Mouse (Mus musculus): ENCODE measurements around the gene Rbm15b. TPM values are rescaled to one million over a fixed set of nuclear protein-coding genes. Genes with fewer than 3 reads are reported as not detected.

Rbm15b gene
- total RNA-seq, 2 experiments from 2014 or later = 19.3 to 48.3 TPM

- no peak for ATAC-seq (replicated peaks; ENCODE audit: poor library complexity, severe bottlenecking)
Observed at GRCm38 (mm10) chr9:106884996-106885900, 2.0 kb downstream of the Rbm15b start.

DNA sequence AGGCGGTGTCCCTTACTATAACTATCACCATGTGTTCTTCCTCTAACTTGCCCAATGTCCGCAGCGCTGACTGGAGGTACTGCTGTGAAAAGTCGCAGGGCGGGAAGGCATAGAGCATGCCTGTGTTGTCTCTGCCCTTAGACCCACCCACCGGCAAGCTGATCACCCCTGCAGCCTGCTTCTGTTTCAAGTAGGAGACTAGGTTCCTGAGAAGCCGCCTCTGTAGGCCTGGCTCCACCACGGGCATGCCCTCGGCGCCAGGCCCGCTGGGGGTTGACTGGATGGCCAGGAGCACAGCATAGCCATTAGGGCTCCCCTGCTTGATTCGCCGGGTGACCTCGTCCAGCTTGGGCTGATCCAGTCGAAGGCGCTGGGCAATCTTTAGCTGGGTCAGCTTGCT lies 2.9 kb downstream of the Rbm15b start:
- no peak for ATAC-seq (replicated peaks; ENCODE audit: poor library complexity, severe bottlenecking)

DNA sequence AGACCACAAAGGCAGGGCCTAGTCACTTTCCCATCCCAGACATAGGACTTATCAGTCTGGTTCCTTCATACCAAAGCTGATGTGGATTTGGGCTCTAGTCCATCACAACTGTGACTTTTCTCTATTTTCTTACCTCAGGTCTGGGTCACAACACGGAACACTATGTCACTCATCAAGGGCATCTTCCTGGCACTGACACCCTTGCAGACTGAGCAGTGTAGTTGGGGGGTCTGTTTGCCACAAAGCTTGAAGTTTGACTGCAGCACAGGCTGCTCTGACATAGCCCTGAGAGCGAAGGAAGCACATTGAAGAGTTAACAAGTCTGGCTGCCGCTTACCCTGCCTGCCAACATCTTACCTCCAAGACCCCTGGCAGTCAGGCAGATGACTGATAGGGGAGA lies 4.1 kb downstream of the Rbm15b start:
- ATAC-seq (replicated peaks; ENCODE audit: poor library complexity, severe bottlenecking) = no peak

DNA sequence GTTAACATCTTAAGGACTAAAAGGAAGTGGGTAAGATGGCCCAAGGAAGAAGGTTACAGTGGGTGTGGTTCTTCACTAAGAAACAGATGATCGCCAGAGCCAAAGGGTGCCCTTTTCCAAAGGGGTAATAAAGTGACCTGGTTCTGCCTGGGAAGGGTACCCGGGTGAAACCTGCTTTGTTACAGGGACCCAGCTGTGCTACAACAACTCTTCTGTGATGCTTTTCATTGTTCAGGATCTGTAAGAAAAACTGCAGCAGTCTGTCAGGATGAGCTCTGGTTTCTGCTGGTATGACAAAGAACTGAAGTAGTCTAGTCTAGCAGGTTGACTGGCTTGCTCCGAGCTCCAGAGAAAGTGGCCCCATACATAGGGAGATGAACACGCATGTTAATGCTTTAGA lies 5.1 kb downstream of the Rbm15b start:
- peak; percentile 40 for ATAC-seq (replicated peaks; ENCODE audit: poor library complexity, severe bottlenecking)

- no peak for ATAC-seq (replicated peaks; ENCODE audit: poor library complexity, severe bottlenecking)
Observed at GRCm38 (mm10) chr9:106881071-106881755, 6.0 kb downstream of the Rbm15b start.

GRCm38 (mm10) chr9:106879471-106879870 lies 7.8 kb downstream of the Rbm15b start:
- no peak for ATAC-seq (replicated peaks; ENCODE audit: poor library complexity, severe bottlenecking)

DNA sequence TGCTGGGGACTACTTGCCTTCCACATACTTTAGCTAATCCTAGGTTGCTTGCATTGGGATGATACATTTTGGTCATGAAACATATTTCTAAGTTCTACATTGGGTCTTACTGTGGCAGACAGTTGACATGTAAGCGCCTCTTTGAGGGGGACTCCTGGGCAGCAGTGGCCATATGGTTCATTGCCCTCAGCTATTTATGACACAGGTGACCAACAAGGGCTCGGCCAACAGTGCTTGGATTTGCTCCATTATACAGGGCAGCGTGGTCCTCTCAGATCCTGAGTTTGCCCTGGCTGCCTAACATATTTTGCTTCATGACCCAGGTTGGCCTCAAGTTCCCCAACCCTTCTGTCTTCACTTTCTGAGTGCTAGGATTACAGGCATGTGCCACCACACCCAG lies 10.6 kb downstream of the Rbm15b start:
- ATAC-seq (replicated peaks; ENCODE audit: poor library complexity, severe bottlenecking) = no peak

DNA sequence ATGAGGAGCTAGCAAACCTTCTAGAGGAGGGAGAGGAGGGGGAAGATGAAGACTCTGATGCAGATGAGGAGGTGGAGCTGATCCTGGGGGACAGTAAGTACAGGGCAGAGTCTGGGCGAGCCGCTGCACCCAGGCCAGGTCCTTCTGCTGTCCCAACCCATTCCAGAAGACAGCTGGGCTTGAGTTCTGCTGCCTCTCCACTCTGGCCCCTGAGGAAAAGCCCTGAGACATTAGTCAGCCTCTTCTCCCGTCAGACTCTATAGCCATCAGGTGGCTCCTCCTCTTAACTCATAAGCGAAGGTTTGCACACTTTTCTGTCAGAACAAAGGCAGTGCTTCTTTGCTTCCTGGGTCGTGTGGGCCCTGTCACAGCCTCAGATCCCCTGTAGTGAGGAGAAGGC lies 13.0 kb downstream of the Rbm15b start:
- no peak for ATAC-seq (replicated peaks; ENCODE audit: poor library complexity, severe bottlenecking)

GRCm38 (mm10) chr9:106858036-106858435 lies 29.2 kb downstream of the Rbm15b start:
- ATAC-seq (replicated peaks; ENCODE audit: poor library complexity, severe bottlenecking) = peak; percentile 80

GRCm38 (mm10) chr9:106856664-106857063 lies 30.6 kb downstream of the Rbm15b start:
- ATAC-seq (replicated peaks; ENCODE audit: poor library complexity, severe bottlenecking) = no peak

DNA sequence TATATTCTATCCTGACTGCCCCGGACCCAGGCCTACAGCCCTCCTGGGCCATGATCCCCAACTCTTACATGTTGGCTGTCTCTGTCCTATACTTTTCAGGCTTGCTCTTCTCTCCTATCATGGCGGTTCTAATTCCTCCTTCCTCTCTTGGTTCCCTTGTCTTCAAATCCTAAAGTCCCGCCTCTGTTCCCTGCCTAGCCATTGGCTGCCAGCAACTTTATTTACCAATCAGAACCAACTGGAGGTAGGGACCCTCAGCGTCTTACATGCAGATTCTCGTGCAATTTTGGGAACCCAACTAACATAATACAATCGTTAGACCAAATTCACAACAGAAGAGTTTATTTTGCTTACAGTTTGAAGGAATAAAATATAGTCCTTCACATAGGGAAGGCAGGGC lies 44.4 kb downstream of the Rbm15b start:
- ATAC-seq (replicated peaks; ENCODE audit: poor library complexity, severe bottlenecking) = no peak

GRCm38 (mm10) chr9:106840569-106840968 lies 46.7 kb downstream of the Rbm15b start:
- no peak for ATAC-seq (replicated peaks; ENCODE audit: poor library complexity, severe bottlenecking)

Other genes starting within 250 kb of the Rbm15b start
- not detected in 2 replicates for gene Grm2, start 231.3 kb downstream of the Rbm15b start, total RNA-seq (2014; fragmentation: Nextera tagmentation)
- gene Grm2, start 231.3 kb downstream of the Rbm15b start, total RNA-seq (2017) = not detected in 2 replicates
- gene Tex264, start 201.5 kb downstream of the Rbm15b start, total RNA-seq (2014; fragmentation: Nextera tagmentation) = 20.2 and 27.1 TPM in 2 replicates
- 13.2 and 18.0 TPM in 2 replicates for gene Tex264, start 201.5 kb downstream of the Rbm15b start, total RNA-seq (2017)
- 11.9 and 13.2 TPM in 2 replicates for gene Rad54l2, start 98.2 kb downstream of the Rbm15b start, total RNA-seq (2014; fragmentation: Nextera tagmentation)
- 11.4 and 24.9 TPM in 2 replicates for gene Rad54l2, start 98.2 kb downstream of the Rbm15b start, total RNA-seq (2017)
- gene Dcaf1, start 65.6 kb downstream of the Rbm15b start, total RNA-seq (2014; fragmentation: Nextera tagmentation) = 35.2 and 55.7 TPM in 2 replicates
- gene Dcaf1, start 65.6 kb downstream of the Rbm15b start, total RNA-seq (2017) = 51.8 and 62.1 TPM in 2 replicates
- gene Manf, start 4.6 kb upstream of the Rbm15b start, total RNA-seq (2014; fragmentation: Nextera tagmentation) = 393 and 480 TPM in 2 replicates
- gene Manf, start 4.6 kb upstream of the Rbm15b start, total RNA-seq (2017) = 457 and 526 TPM in 2 replicates